Mouse (Mus musculus) left cerebral cortex, postnatal 4 days (tissue): ENCODE results near the gene Cdc42ep4. TPM values are rescaled to one million over a fixed set of nuclear protein-coding genes. Genes with fewer than 3 reads are reported as not detected.

Experiments
- DNase-seq: peaks from one replicate; pipeline ENCODE4 v3.0.0-alpha.2; 2022
- intact Hi-C: fragments of 180-260 bp; cut with DNase I; formaldehyde crosslinking; loops from one replicate; pipeline ENCODE4 v1.15.1; 2025
- total RNA-seq, 2 experiments: library from RNA; stranded (reverse); gene quantifications; 2 replicates each; pipeline ENCODE4 v1.2.3; 2021

Cdc42ep4 gene
- total RNA-seq, 2 experiments from 2014 or later: 53.1 to 53.4 TPM

- intact Hi-C loops: no loop called here
- no peak for DNase-seq
These were observed 529 bp upstream of the Cdc42ep4 start for GRCm38 (mm10) chr11:113752158-113752661.

GRCm38 (mm10) chr11:113750571-113751483 is 854 bp downstream of the Cdc42ep4 start:
- intact Hi-C loops: no loop called here
- DNase-seq: peak; percentile 73

- peak; percentile 56 for DNase-seq
- intact Hi-C loops: loop anchor here (5.0 kb wide), 1 partner anchor 62 kb away; no protein-coding TSS in a partner anchor
These were observed 1.8 kb downstream of the Cdc42ep4 start for GRCm38 (mm10) chr11:113749749-113750351.

GRCm38 (mm10) chr11:113748797-113749521 is 2.7 kb downstream of the Cdc42ep4 start:
- intact Hi-C loops: loop anchor here (5.0 kb wide), 1 partner anchor 63 kb away; no protein-coding TSS in a partner anchor
- no peak for DNase-seq

- intact Hi-C loops: loop anchor here (5.0 kb wide), 1 partner anchor 64 kb away; no protein-coding TSS in a partner anchor
- DNase-seq: no peak
These were observed 3.8 kb downstream of the Cdc42ep4 start for GRCm38 (mm10) chr11:113747725-113748380.

- intact Hi-C loops: loop anchor here (5.0 kb wide), 1 partner anchor 65 kb away; no protein-coding TSS in a partner anchor
- no peak for DNase-seq
These were observed 4.6 kb downstream of the Cdc42ep4 start for GRCm38 (mm10) chr11:113747056-113747455.

- no peak for DNase-seq
- intact Hi-C loops: loop anchor here (5.0 kb wide), 1 partner anchor 66 kb away; no protein-coding TSS in a partner anchor
These were observed 5.7 kb downstream of the Cdc42ep4 start for GRCm38 (mm10) chr11:113745961-113746360.

- DNase-seq: no peak
- intact Hi-C loops: no loop called here
These were observed 8.7 kb downstream of the Cdc42ep4 start for GRCm38 (mm10) chr11:113742998-113743397.

- intact Hi-C loops: no loop called here
These were observed 11.6 kb downstream of the Cdc42ep4 start for GRCm38 (mm10) chr11:113740100-113740499.

GRCm38 (mm10) chr11:113739213-113739612 is 12.5 kb downstream of the Cdc42ep4 start:
- no peak for DNase-seq
- intact Hi-C loops: no loop called here

More at GRCm38 (mm10) chr11:113740100-113740499, 11.6 kb downstream of the Cdc42ep4 start:
- DNase-seq: no peak

- DNase-seq: no peak
- intact Hi-C loops: no loop called here
These were observed 13.8 kb downstream of the Cdc42ep4 start for GRCm38 (mm10) chr11:113737912-113738311.

GRCm38 (mm10) chr11:113737553-113737854 is 14.2 kb downstream of the Cdc42ep4 start:
- no peak for DNase-seq
- intact Hi-C loops: no loop called here

- no peak for DNase-seq
- intact Hi-C loops: no loop called here
These were observed 14.7 kb downstream of the Cdc42ep4 start for GRCm38 (mm10) chr11:113736848-113737552.

- intact Hi-C loops: no loop called here
- no peak for DNase-seq
These were observed 16.5 kb downstream of the Cdc42ep4 start for GRCm38 (mm10) chr11:113735151-113735550.

- intact Hi-C loops: no loop called here
- DNase-seq: no peak
These were observed 17.9 kb downstream of the Cdc42ep4 start for GRCm38 (mm10) chr11:113733631-113734364.

- intact Hi-C loops: no loop called here
- no peak for DNase-seq
These were observed 19.6 kb downstream of the Cdc42ep4 start for GRCm38 (mm10) chr11:113731945-113732612.

- DNase-seq: no peak
- intact Hi-C loops: no loop called here
These were observed 20.8 kb downstream of the Cdc42ep4 start for GRCm38 (mm10) chr11:113730879-113731278.

- intact Hi-C loops: no loop called here
- no peak for DNase-seq
These were observed 21.8 kb downstream of the Cdc42ep4 start for GRCm38 (mm10) chr11:113729917-113730316.
